Mouse (Mus musculus) 3T3-L1 (cell line): ENCODE results near the gene Adcy6.

ENCODE experiments used
- DNase-seq: peaks from one replicate; pipeline ENCODE4 v3.0.0-alpha.2; 2015; ENCODE audit warnings: low read depth, low spot score

Adcy6 gene

DNA sequence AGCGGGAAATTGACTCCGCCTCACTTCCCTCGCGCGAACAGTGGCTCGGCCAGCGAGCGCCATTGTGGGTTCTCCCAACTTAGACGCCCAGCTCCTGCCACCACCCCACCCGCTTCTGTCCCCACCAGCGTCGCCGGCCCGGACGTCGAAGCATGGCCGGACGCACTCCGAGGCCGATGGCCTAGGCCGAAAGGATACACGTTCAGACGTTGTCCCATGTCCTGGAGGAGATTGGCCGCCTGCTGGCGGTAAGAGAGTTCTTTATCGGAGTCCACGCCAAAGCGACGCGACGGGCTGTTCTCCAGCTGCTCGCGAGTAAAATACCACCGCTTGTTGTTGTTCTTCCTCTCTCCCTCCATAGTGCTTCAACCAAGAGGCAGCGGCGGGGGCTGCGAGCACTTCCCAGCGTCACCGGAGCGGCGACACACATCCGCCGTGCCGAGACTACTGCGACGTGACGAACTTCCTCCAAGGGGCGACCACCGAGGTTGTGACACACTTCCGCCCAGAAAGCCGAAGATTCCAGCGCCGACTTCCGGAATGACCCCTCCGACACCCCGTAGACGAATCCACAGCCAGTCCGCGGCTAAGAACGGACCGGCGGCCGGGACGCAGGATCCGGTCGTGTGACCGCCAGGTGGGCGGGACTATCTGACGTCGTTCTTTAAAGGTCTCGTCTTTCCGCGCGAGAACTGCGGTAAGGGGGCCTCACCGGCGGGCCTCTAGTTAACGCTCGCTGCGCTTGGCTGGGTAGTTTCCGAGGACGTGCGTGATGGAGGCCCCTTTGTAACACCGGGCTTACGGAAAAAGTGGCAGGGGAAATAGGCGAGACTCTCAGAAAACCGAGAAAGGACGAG is 42.4 kb downstream of the Adcy6 start:
- peak; percentile 100 for DNase-seq

- no peak for DNase-seq
Observed at GRCm38 (mm10) chr15:98566973-98567277, 43.0 kb downstream of the Adcy6 start.

- no peak for DNase-seq
Observed at GRCm38 (mm10) chr15:98557186-98557585, 52.7 kb downstream of the Adcy6 start.

- no peak for DNase-seq
Observed at GRCm38 (mm10) chr15:98555881-98556280, 54.0 kb downstream of the Adcy6 start.

DNA sequence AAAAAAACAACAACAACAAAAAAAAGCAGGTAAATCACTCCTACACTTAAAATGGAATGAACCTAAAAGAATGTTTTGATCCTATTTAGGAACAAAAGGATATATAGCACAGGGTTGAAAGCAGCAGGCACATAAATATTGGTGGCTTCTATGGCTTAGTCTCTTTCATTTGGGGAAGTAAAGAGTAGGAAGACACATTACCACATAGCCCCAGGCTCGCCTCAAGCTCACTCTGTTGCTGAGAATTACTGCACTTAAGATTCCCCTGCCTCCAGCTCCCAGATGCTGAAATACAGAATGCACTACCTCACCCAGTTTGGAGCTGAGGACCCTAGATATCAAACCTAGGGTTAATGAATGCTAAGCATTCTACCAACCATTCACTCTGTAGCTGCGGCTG is 57.1 kb downstream of the Adcy6 start:
- DNase-seq = no peak

- DNase-seq = no peak
Observed at GRCm38 (mm10) chr15:98546843-98547242, 63.0 kb downstream of the Adcy6 start.

DNA sequence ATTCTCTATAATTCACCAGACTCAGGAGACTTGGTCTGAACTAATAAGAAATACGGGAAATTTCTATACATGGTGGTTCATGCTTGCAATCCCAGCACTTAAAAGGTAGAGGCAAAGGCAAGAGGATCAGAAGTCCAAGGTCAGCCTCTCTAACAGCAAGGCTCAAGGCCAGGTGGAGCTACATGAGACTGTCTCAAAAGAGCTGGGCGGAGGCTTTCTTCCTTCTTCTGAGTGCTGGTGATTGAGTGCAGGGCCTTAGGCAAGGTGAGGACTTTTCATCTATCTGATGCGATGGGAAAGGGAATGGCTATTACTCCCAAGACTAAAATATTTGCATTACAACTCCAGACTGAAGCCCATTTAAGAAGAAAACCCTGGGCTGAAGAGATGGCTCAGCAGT is 64.7 kb downstream of the Adcy6 start:
- no peak for DNase-seq

DNA sequence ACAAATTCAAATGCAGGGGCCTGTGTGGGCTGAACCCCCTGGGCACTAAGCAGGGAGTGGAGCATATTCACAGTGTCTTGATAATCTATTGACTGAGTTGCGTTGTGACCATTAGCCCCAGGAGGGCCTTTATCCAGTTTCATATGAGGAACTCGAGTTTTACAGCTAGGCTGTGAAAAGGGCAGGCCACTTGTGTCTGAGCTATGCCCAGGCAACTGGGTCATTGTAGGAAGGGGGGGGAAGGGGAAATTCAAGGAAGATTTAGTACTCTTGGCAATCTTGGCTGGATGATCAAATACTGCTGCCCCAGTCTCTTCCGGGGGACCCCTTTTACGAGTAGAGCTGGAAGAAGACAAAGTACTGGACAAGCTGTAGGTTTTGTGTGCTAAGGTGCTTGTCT is 66.5 kb downstream of the Adcy6 start:
- DNase-seq = no peak

- DNase-seq = peak; percentile 88
Observed at GRCm38 (mm10) chr15:98541064-98541463, 68.8 kb downstream of the Adcy6 start.
